Mouse (Mus musculus) limb, embryonic 14.5 days (tissue): Measurements from ENCODE around the gene Hmgcr. TPM values are rescaled to one million over a fixed set of nuclear protein-coding genes. Genes with fewer than 3 reads are reported as not detected.

Experiments
- ATAC-seq: fragments of 200-750 bp; cut with Nextera tagmentation; 2 replicates; pipeline ENCODE4 v1.8.0; 2017; ENCODE audit warnings: low read depth, moderate number of reproducible peaks, moderate TSS enrichment; ENCODE audit not compliant: low FRiP score
- DNase-seq: peaks from one replicate; pipeline ENCODE4 v3.0.0-alpha.2; 2015; ENCODE audit warnings: low spot score
- H3K27ac ChIP-seq: fragments of 300-500 bp; sonication (generic); replicated peaks from 2 replicates; pipeline ENCODE4 v1.5.1; 2014; ENCODE audit warnings: low read depth, mild to moderate bottlenecking, low read length, moderate library complexity, mixed read lengths
- H3K27me3 ChIP-seq: fragments of 300-500 bp; sonication (generic); 2 replicates; pipeline ENCODE4 v1.6.1; 2014; ENCODE audit warnings: low read length, mixed read lengths; ENCODE audit not compliant: control insufficient read depth, insufficient read depth
- H3K36me3 ChIP-seq: fragments of 300-500 bp; sonication (generic); 2 replicates; pipeline ENCODE4 v1.6.1; 2014; ENCODE audit warnings: mild to moderate bottlenecking, low read length, moderate library complexity, mixed read lengths; ENCODE audit not compliant: control insufficient read depth, insufficient read depth
- H3K4me1 ChIP-seq: fragments of 300-500 bp; sonication (generic); 2 replicates; pipeline ENCODE4 v1.6.1; 2014; ENCODE audit warnings: antibody characterized with exemption, low read length, mixed read lengths; ENCODE audit not compliant: control insufficient read depth, insufficient read depth
- H3K4me2 ChIP-seq: fragments of 300-500 bp; sonication (generic); replicated peaks from 2 replicates; pipeline ENCODE4 v1.6.1; 2014; ENCODE audit warnings: low read depth, mild to moderate bottlenecking, low read length, moderate library complexity; ENCODE audit not compliant: severe bottlenecking
- H3K4me3 ChIP-seq: fragments of 300-500 bp; sonication (generic); replicated peaks from 2 replicates; pipeline ENCODE4 v1.5.1; 2014; ENCODE audit warnings: low read length
- H3K9ac ChIP-seq: fragments of 300-500 bp; sonication (generic); 2 replicates; pipeline ENCODE4 v1.6.1; 2014; ENCODE audit warnings: mild to moderate bottlenecking, low read depth, low read length, moderate library complexity; ENCODE audit not compliant: severe bottlenecking
- H3K9me3 ChIP-seq: fragments of 300-500 bp; sonication (generic); 2 replicates; pipeline ENCODE4 v1.6.1; 2016; ENCODE audit warnings: low read length; ENCODE audit not compliant: control insufficient read depth
- POLR2A ChIP-seq: fragments of 200-500 bp; IDR thresholded peaks from 2 replicates; pipeline ENCODE4 v1.8.0; 2012; ENCODE audit warnings: inconsistent platforms, mild to moderate bottlenecking, moderate library complexity, borderline replicate concordance; ENCODE audit not compliant: insufficient read depth, insufficient read length; ENCODE audit errors: extremely low read depth
- WGBS: fragments of 180-500 bp; shearing (Covaris S2); extraction: QIAGEN DNeasy Blood & Tissue Kit; methylation state at CpG from one replicate; pipeline ENCODE4 v1.1.7; 2014; 5-methylcytosine and 5-hydroxymethylcytosine counted together
- polyA plus RNA-seq, 2 experiments: library from polyadenylated mRNA; depleted of rRNA in 1 of 2; stranded (reverse) in 1 of 2; unstranded in 1 of 2; fragments of >200 nt; fragmentation: Nextera tagmentation in 1 of 2; extraction: Ambion mirVana in 1 of 2; gene quantifications; 2 replicates each; pipeline versions ENCODE4 v1.2.1 to v1.2.3; 2012 to 2014

The Hmgcr gene
- polyA plus RNA-seq, 2 experiments, result 45.3 to 72.2 TPM

GRCm38 (mm10) chr13:96684779-96685178, 14.0 kb upstream of the Hmgcr start:
- TF ChIP-seq POLR2A, result no peak

GRCm38 (mm10) chr13:96681088-96681620, 10.4 kb upstream of the Hmgcr start:
- H3K9ac ChIP-seq, result no peak overlapping the region
- no peak for TF ChIP-seq POLR2A
- ATAC-seq, result no peak

More at GRCm38 (mm10) chr13:96684779-96685178, 14.0 kb upstream of the Hmgcr start:
- ATAC-seq (no peak), DNase-seq (no peak)
- no peak overlapping the region for H3K27ac ChIP-seq
- H3K4me1 ChIP-seq, result no peaks in the 10 kb centered on the region
- H3K4me2 ChIP-seq, result no peak overlapping the region
- no peaks in the 10 kb centered on the region for H3K9me3 ChIP-seq
- H3K9ac ChIP-seq, result no peak overlapping the region
- H3K36me3 ChIP-seq, result no peaks in the 10 kb centered on the region
- WGBS, result 79% methylated on average over 5 of the region's 5 CpGs
- H3K4me3 ChIP-seq, result no peak overlapping the region
- H3K27me3 ChIP-seq, result no peaks in the 10 kb centered on the region

GRCm38 (mm10) chr13:96680163-96681087, 9.7 kb upstream of the Hmgcr start:
- 82% methylated on average over 9 of the region's 9 CpGs for WGBS
- Histone ChIP-seq H3K4me2 (no peak overlapping the region), H3K4me3 (no peak overlapping the region), H3K9ac (no peak overlapping the region), H3K4me1 (no peaks in the 10 kb centered on the region), H3K27me3 (no peaks in the 10 kb centered on the region), H3K27ac (no peak overlapping the region), H3K9me3 (no peaks in the 10 kb centered on the region), H3K36me3 (no peaks in the 10 kb centered on the region)
- no peak for ATAC-seq
- TF ChIP-seq POLR2A, result no peak
- DNase-seq, result no peak

More at GRCm38 (mm10) chr13:96681088-96681620, 10.4 kb upstream of the Hmgcr start:
- Histone ChIP-seq H3K4me1 (no peaks in the 10 kb centered on the region), H3K27ac (no peak overlapping the region), H3K4me2 (no peak overlapping the region), H3K9me3 (no peaks in the 10 kb centered on the region), H3K27me3 (no peaks in the 10 kb centered on the region), H3K4me3 (no peak overlapping the region), H3K36me3 (no peaks in the 10 kb centered on the region)
- no peak for DNase-seq

DNA sequence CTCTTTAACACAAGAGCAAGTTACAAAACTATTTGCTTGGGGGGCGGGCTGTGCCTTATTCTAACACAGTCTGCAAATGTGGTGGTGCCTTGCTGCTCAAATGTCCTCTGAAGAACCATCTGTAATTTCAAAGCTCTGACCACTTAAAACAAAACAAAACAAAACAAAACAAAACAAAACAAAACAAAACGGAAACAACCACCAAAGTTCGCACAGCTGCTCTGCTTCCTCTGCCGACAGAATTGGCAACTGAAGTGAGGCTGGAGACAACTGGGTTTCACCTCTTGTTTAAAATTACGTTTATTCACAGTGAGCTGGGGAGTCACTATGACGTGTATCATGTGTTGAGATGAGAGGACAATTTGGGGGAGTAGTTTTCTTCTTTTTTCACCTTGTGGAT, 7.9 kb upstream of the Hmgcr start:
- Histone ChIP-seq H3K9me3 (no peaks in the 10 kb centered on the region), H3K27ac (no peak overlapping the region), H3K4me1 (no peaks in the 10 kb centered on the region), H3K4me2 (no peak overlapping the region), H3K36me3 (no peaks in the 10 kb centered on the region), H3K4me3 (no peak overlapping the region), H3K27me3 (no peaks in the 10 kb centered on the region), H3K9ac (no peak overlapping the region)
- WGBS, result 82% methylated on average over 6 of the region's 6 CpGs
- TF ChIP-seq POLR2A, result no peak
- no peak for ATAC-seq
- no peak for DNase-seq

GRCm38 (mm10) chr13:96677071-96677470, 6.3 kb upstream of the Hmgcr start:
- no peaks in the 10 kb centered on the region for H3K27me3 ChIP-seq
- no peak overlapping the region for H3K27ac ChIP-seq
- H3K4me1 ChIP-seq, result no peaks in the 10 kb centered on the region
- no peak overlapping the region for H3K4me3 ChIP-seq
- WGBS, result 53% methylated on average over 1 of the region's 1 CpGs
- no peak for DNase-seq
- no peak overlapping the region for H3K4me2 ChIP-seq
- H3K9me3 ChIP-seq, result no peaks in the 10 kb centered on the region
- ATAC-seq, result no peak
- no peak for TF ChIP-seq POLR2A
- no peak overlapping the region for H3K9ac ChIP-seq
- H3K36me3 ChIP-seq, result no peaks in the 10 kb centered on the region
